Mouse (Mus musculus): Measurements from ENCODE around the gene Alk.

DNA sequence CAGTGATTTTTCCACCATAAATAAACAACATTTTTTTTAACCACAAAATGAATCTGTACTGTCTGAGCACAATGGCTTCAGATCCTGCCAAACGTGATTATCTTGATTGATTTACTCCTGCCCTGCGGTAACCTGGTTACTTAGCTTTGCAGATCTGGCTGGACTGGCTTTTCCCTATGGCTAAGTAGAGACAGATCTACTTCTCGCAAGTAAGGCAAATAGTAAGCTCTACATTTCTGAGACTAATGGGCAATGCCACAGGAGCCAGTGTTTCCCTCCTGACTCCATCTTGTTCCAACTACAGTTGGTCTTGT, 311.2 kb downstream of the Alk start:
- TF ChIP-seq ZKSCAN1 (IDR thresholded peaks at IDR 0.05; ENCODE audit: low read depth, low read length) (no peak), USF1 (IDR thresholded peaks at IDR 0.05; ENCODE audit: low read depth, low read length) (no peak), CTCF (IDR thresholded peaks at IDR 0.05 in 2 of 3, conservative IDR thresholded peaks at IDR 0.05 in 1 of 3; ENCODE audit: control insufficient read depth in 1 of 3, insufficient read depth in 1 of 3, low read depth in 2 of 3, low read length in 3 of 3, poor library complexity in 1 of 3, severe bottlenecking in 1 of 3) (no peak), HCFC1 (IDR thresholded peaks at IDR 0.05; ENCODE audit: low read depth, low read length) (no peak), POLR2A (IDR thresholded peaks at IDR 0.05; ENCODE audit: control insufficient read depth in 1 of 2, insufficient read depth in 1 of 2, low read depth in 1 of 2, low read length in 2 of 2, poor library complexity in 1 of 2) (no peak), RAD21 (IDR thresholded peaks at IDR 0.05; ENCODE audit: low read depth, low read length) (no peak), MYC (IDR thresholded peaks at IDR 0.05; ENCODE audit: low read depth, low read length) (no peak), E2F4 (IDR thresholded peaks at IDR 0.05; ENCODE audit: borderline replicate concordance, low read depth, low read length) (no peak)

All from MEL (cell line).